Mouse (Mus musculus): Measurements from ENCODE around the gene Alk. TPM values are rescaled to one million over a fixed set of nuclear protein-coding genes. Genes with fewer than 3 reads are reported as not detected.
"Not testable (repeated sequence)": the region's sequence is repeated elsewhere in the genome, so short reads cannot be mapped to it uniquely, and the experiment has no call there.

The Alk gene
- total and polyA plus RNA-seq, 3 experiments: 0.02 TPM; not detected in 2

GRCm38 (mm10) chr17:72510746-72511145 lies 93.7 kb downstream of the Alk start:
- 74% methylated on average over 6 of the region's 6 CpGs for WGBS
- H3K9ac ChIP-seq (ENCODE audit: low read depth, low read length): no peak overlapping the region
- no peak for TF ChIP-seq EP300 (IDR thresholded peaks at IDR 0.05; ENCODE audit: insufficient read depth, low read depth, low read length)
- no peak for TF ChIP-seq POLR2A (IDR thresholded peaks at IDR 0.05; ENCODE audit: insufficient read depth, low read depth, low read length)
- TF ChIP-seq CTCF (IDR thresholded peaks at IDR 0.05): no peak
- intact Hi-C loops (cut with DNase I): no loop called here
- H3K27me3 ChIP-seq (ENCODE audit: control insufficient read depth, insufficient read depth, low read length): no peaks in the 10 kb centered on the region
- no peaks in the 10 kb centered on the region for H3K36me3 ChIP-seq (ENCODE audit: control insufficient read depth, insufficient read depth, low read length)
- DNase-seq: no peak
- H3K27ac ChIP-seq: no peak overlapping the region
- H3K4me1 ChIP-seq (ENCODE audit: control insufficient read depth, insufficient read depth, low read length): no peaks in the 10 kb centered on the region
- H3K4me3 ChIP-seq: no peak overlapping the region
- H3K79me2 ChIP-seq (replicated peaks; ENCODE audit: control insufficient read depth, insufficient read depth, low read length): no peaks in the 10 kb centered on the region

- TF ChIP-seq CTCF (IDR thresholded peaks at IDR 0.05) (no peak), POLR2A (IDR thresholded peaks at IDR 0.05; ENCODE audit: insufficient read depth, low read depth, low read length) (no peak), EP300 (IDR thresholded peaks at IDR 0.05; ENCODE audit: insufficient read depth, low read depth, low read length) (no peak)
- no peak overlapping the region for H3K27ac ChIP-seq
- H3K27me3 ChIP-seq (ENCODE audit: control insufficient read depth, insufficient read depth, low read length): no peaks in the 10 kb centered on the region
- no peak for DNase-seq
- H3K36me3 ChIP-seq (ENCODE audit: control insufficient read depth, insufficient read depth, low read length): no peaks in the 10 kb centered on the region
- WGBS: 84% methylated on average over 7 of the region's 7 CpGs
- no peaks in the 10 kb centered on the region for H3K4me1 ChIP-seq (ENCODE audit: control insufficient read depth, insufficient read depth, low read length)
- H3K9ac ChIP-seq (ENCODE audit: low read depth, low read length): no peak overlapping the region
- no peaks in the 10 kb centered on the region for H3K79me2 ChIP-seq (replicated peaks; ENCODE audit: control insufficient read depth, insufficient read depth, low read length)
- no peak overlapping the region for H3K4me3 ChIP-seq
- intact Hi-C loops (cut with DNase I): no loop called here
Observed at GRCm38 (mm10) chr17:72508678-72509394, 95.6 kb downstream of the Alk start.

- H3K79me2 ChIP-seq (replicated peaks; ENCODE audit: control insufficient read depth, insufficient read depth, low read length): no peaks in the 10 kb centered on the region
- DNase-seq: no peak
- whole genome bisulfite sequencing: 63% methylated on average over 7 of the region's 7 CpGs
- H3K4me3 ChIP-seq: no peak overlapping the region
- H3K4me1 ChIP-seq (ENCODE audit: control insufficient read depth, insufficient read depth, low read length): no peaks in the 10 kb centered on the region
- TF ChIP-seq POLR2A (IDR thresholded peaks at IDR 0.05; ENCODE audit: insufficient read depth, low read depth, low read length): no peak
- TF ChIP-seq CTCF (IDR thresholded peaks at IDR 0.05): no peak
- TF ChIP-seq EP300 (IDR thresholded peaks at IDR 0.05; ENCODE audit: insufficient read depth, low read depth, low read length): no peak
- intact Hi-C loops (cut with DNase I): no loop called here
- no peak overlapping the region for H3K27ac ChIP-seq
- H3K27me3 ChIP-seq (ENCODE audit: control insufficient read depth, insufficient read depth, low read length): no peaks in the 10 kb centered on the region
- H3K9ac ChIP-seq (ENCODE audit: low read depth, low read length): no peak overlapping the region
- H3K36me3 ChIP-seq (ENCODE audit: control insufficient read depth, insufficient read depth, low read length): no peaks in the 10 kb centered on the region
Observed at GRCm38 (mm10) chr17:72505213-72505612, 99.2 kb downstream of the Alk start.

GRCm38 (mm10) chr17:72504581-72504980 lies 99.8 kb downstream of the Alk start:
- WGBS: 84% methylated on average over 6 of the region's 6 CpGs
- no peak for DNase-seq
- Histone ChIP-seq H3K9ac (ENCODE audit: low read depth, low read length) (no peak overlapping the region), H3K27me3 (ENCODE audit: control insufficient read depth, insufficient read depth, low read length) (no peaks in the 10 kb centered on the region), H3K27ac (no peak overlapping the region), H3K36me3 (ENCODE audit: control insufficient read depth, insufficient read depth, low read length) (no peaks in the 10 kb centered on the region), H3K4me3 (no peak overlapping the region), H3K79me2 (replicated peaks; ENCODE audit: control insufficient read depth, insufficient read depth, low read length) (no peaks in the 10 kb centered on the region), H3K4me1 (ENCODE audit: control insufficient read depth, insufficient read depth, low read length) (no peaks in the 10 kb centered on the region)
- intact Hi-C loops (cut with DNase I): no loop called here
- no peak for TF ChIP-seq POLR2A (IDR thresholded peaks at IDR 0.05; ENCODE audit: insufficient read depth, low read depth, low read length)

GRCm38 (mm10) chr17:72495395-72495794 lies 109.0 kb downstream of the Alk start:
- 82% methylated on average over 5 of the region's 5 CpGs for WGBS

GRCm38 (mm10) chr17:72485623-72486022 lies 118.8 kb downstream of the Alk start:
- DNase-seq: no peak
- no peaks in the 10 kb centered on the region for H3K4me1 ChIP-seq (ENCODE audit: control insufficient read depth, insufficient read depth, low read length)
- H3K79me2 ChIP-seq (replicated peaks; ENCODE audit: control insufficient read depth, insufficient read depth, low read length): no peaks in the 10 kb centered on the region
- H3K27me3 ChIP-seq (ENCODE audit: control insufficient read depth, insufficient read depth, low read length): no peaks in the 10 kb centered on the region
- WGBS: 71% methylated on average over 4 of the region's 4 CpGs
- no peaks in the 10 kb centered on the region for H3K36me3 ChIP-seq (ENCODE audit: control insufficient read depth, insufficient read depth, low read length)
- H3K4me3 ChIP-seq: no peak overlapping the region
- intact Hi-C loops (cut with DNase I): no loop called here
- TF ChIP-seq EP300 (IDR thresholded peaks at IDR 0.05; ENCODE audit: insufficient read depth, low read depth, low read length) (no peak), CTCF (IDR thresholded peaks at IDR 0.05) (no peak), POLR2A (IDR thresholded peaks at IDR 0.05; ENCODE audit: insufficient read depth, low read depth, low read length) (no peak)
- no peak overlapping the region for H3K27ac ChIP-seq
- no peak overlapping the region for H3K9ac ChIP-seq (ENCODE audit: low read depth, low read length)

More at GRCm38 (mm10) chr17:72495395-72495794, 109.0 kb downstream of the Alk start:
- Histone ChIP-seq H3K36me3 (ENCODE audit: control insufficient read depth, insufficient read depth, low read length) (no peaks in the 10 kb centered on the region), H3K4me3 (no peak overlapping the region), H3K27me3 (ENCODE audit: control insufficient read depth, insufficient read depth, low read length) (no peaks in the 10 kb centered on the region), H3K4me1 (ENCODE audit: control insufficient read depth, insufficient read depth, low read length) (no peaks in the 10 kb centered on the region), H3K79me2 (replicated peaks; ENCODE audit: control insufficient read depth, insufficient read depth, low read length) (no peaks in the 10 kb centered on the region), H3K27ac (no peak overlapping the region), H3K9ac (ENCODE audit: low read depth, low read length) (no peak overlapping the region)
- TF ChIP-seq POLR2A (IDR thresholded peaks at IDR 0.05; ENCODE audit: insufficient read depth, low read depth, low read length) (no peak), CTCF (IDR thresholded peaks at IDR 0.05) (no peak), EP300 (IDR thresholded peaks at IDR 0.05; ENCODE audit: insufficient read depth, low read depth, low read length) (no peak)
- intact Hi-C loops (cut with DNase I): no loop called here
- DNase-seq: no peak

GRCm38 (mm10) chr17:72479260-72479659 lies 125.2 kb downstream of the Alk start:
- H3K36me3 ChIP-seq (ENCODE audit: control insufficient read depth, insufficient read depth, low read length); H3K4me1 ChIP-seq (ENCODE audit: control insufficient read depth, insufficient read depth, low read length); H3K4me3 ChIP-seq; H3K9ac ChIP-seq (ENCODE audit: low read depth, low read length); intact Hi-C loops (cut with DNase I); H3K79me2 ChIP-seq (replicated peaks; ENCODE audit: control insufficient read depth, insufficient read depth, low read length); H3K27ac ChIP-seq; H3K27me3 ChIP-seq (ENCODE audit: control insufficient read depth, insufficient read depth, low read length); DNase-seq: not testable (repeated sequence)
- 87% methylated on average over 7 of the region's 7 CpGs for whole genome bisulfite sequencing
